Mouse (Mus musculus): ENCODE measurements around the gene Ydjc.

DNA sequence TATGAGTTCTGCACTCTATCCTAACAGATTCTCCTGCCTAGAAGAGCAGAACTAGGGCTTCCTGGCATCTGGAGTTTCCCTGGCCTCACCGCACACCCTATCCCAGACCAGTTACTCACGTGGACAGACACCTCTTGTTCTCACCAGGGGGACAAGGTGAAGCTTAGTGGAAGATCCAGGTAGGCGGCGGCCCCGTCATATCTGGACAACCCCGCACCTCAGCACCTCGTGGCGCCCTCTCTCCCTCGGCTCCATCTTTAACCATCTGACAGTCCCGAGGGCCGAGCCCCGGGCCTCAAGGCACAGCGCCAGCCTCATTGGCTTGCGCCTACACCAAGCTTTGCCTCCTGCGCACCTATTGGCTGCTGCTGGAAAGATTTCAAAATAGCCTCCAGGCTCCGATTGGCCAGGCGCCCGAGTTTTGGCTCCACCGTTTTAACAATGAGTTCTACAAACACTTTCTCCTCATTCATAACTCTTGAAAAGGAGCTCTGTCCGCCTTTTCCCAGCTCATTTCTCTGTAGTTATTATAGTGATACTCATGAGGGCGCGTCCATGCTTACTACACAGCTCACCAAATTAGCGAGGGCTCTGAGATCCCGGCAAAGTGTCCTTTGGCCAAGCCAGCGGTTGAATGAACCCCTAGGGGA is 19.4 kb upstream of the Ydjc start, which contains the start of gene 2610318N02Rik:
- TF ChIP-seq CTCF (IDR thresholded peaks at IDR 0.05; ENCODE audit: borderline replicate concordance, insufficient read depth, low read depth, low read length) (no peak), POLR2A (IDR thresholded peaks at IDR 0.05; ENCODE audit: borderline replicate concordance, insufficient read depth, low read length) (no peak)

Data from cerebellum, adult 2 months (tissue).